Mouse (Mus musculus) T-cell, adult 2 months (primary cell): ENCODE data around the gene Uggt2.
A peak's percentile ranks its signal among the peaks of the same experiment; 100 is the strongest.
"Not testable (repeated sequence)": the region's sequence is repeated elsewhere in the genome, so short reads cannot be mapped to it uniquely, and the experiment has no call there.

Source experiments
- DNase-seq: peaks from one replicate; pipeline ENCODE4 v3.0.0; 2022; ENCODE audit warnings: low spot score

Gene Uggt2

GRCm38 (mm10) chr14:119027675-119028253, 71.5 kb downstream of the Uggt2 start:
- DNase-seq, result no peak

DNA sequence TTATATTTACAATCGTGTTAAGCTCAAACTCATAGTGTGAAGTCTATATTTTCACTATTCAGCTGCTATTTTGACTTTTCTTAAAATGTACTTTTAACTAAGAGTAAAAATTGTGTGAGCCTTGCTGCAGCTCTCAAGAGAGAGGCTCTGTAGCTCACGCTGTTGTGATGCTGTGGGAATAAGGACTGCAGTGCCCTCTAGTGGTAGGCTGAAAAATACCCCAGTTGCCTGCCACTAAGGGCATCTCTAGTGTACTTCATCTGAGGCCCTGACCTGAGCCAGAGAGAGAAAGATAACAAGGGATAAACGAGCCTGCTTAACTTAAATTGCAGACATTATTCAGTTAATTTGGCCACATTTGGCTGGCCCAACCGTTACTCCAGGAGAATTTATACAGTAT, 72.1 kb downstream of the Uggt2 start:
- peak; percentile 72 for DNase-seq

DNA sequence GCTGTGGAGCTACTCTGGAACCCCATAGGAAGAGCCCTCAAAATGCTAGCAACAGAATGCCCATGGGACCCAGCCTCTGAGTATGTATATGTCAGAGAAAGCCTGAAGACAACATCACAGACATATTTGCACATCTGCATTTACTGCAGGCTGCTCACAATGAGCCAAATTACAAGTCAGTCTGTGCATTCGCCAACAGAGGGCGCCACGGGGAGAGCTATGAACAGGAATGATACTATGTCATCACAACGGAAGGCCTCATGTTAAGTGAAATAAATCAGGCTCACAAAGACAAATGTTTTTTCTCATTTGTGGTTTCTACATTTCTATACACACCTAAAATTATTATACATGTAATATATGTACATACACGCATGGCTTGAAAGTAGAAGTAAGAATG, 73.3 kb downstream of the Uggt2 start:
- no peak for DNase-seq

GRCm38 (mm10) chr14:119013549-119013948, 85.7 kb downstream of the Uggt2 start:
- no peak for DNase-seq

DNA sequence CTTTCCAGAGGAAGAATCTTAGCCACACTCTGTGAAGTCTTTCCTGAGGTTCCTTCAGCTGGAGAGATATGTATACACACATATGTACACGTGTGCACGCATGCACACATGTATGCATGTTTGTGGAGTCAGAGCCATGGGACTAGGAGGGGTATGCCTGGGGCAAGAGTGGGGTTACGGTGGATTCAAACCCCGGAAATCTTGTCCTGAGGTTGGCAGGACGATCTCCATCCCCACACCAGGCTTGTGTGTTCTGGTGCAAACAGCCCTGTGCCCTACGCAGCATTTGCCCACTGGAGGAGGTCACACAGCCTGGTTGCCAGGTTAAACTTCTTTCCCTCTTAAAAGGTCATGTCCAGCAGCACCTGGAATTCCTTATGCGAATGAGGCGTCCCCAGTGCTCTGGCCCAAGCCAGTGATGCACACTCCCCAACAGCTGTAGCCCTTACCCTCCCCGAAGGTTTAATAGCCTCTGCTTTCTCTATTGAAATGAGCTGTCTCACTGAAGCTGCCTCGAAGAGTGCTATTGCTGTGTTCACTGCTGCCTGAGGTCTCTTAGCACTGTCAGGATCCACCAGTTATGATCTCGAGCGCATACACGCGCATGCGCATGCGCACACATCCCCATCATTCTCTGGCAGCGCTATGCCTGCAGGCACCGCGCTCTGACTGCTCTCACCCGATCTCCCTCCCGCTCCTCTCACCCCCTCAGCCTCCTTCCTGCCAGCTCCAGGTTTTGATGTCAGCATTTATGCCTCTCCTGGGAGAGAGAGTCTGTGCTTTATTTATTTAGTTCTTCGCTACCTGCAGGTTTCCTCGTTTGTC, 86.4 kb downstream of the Uggt2 start:
- peak; percentile 51 for DNase-seq

DNA sequence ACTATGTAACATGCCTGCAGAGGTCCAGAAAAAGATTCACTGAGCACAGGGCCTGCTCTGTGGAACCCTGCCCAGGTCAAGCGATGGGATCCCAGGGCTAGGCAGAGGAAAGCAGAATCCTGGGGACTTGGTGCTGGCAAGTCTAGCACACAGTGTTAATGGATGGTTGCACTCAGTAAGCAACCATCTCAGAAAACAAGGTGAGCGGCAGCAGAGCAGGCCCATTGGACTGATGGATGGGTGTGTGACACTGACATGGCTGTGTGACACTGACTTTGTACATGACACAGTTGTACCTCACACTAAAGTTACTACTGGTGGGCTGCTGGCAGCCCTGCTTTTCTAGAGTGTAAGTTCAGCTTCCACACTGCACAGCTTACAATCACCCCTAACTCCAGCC, 89.7 kb downstream of the Uggt2 start:
- DNase-seq, result no peak

- no peak for DNase-seq
Observed at GRCm38 (mm10) chr14:119008031-119008590, 91.1 kb downstream of the Uggt2 start.

- DNase-seq, result peak; percentile 98
Observed at GRCm38 (mm10) chr14:119007103-119007951, 91.9 kb downstream of the Uggt2 start.

DNA sequence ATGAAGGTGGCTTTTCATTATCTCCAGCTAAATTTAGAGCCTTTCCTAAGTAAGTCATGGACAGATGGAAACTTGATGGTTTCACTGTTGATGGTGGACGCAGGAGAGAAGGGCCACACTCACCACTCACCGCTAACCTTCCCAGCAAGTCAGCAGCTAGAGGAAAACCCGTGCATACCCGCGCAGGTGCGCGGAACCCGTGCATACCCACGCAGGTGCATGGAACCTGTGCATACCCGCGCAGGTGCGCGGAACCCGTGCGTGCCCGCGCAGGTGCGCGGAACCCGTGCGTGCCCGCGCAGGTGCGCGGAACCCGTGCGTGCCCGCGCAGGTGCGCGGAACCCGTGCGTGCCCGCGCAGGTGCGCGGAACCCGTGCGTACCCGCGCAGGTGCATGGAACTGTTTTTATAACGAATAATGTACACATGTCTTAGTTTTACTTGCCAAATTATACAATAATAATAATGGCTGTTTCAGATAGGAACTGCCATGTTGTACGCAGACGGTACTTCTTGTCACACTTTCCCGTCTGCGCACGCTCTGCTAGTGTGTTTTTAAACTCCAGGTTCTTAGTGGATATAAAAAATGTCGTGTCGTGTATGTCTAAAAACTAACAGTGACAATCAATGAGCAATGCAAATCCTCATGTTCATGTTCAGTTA, 92.7 kb downstream of the Uggt2 start:
- DNase-seq, result peak; percentile 33

GRCm38 (mm10) chr14:119005834-119006233, 93.4 kb downstream of the Uggt2 start:
- no peak for DNase-seq

- peak; percentile 47 for DNase-seq
Observed at GRCm38 (mm10) chr14:119003320-119003719, 95.9 kb downstream of the Uggt2 start.

DNA sequence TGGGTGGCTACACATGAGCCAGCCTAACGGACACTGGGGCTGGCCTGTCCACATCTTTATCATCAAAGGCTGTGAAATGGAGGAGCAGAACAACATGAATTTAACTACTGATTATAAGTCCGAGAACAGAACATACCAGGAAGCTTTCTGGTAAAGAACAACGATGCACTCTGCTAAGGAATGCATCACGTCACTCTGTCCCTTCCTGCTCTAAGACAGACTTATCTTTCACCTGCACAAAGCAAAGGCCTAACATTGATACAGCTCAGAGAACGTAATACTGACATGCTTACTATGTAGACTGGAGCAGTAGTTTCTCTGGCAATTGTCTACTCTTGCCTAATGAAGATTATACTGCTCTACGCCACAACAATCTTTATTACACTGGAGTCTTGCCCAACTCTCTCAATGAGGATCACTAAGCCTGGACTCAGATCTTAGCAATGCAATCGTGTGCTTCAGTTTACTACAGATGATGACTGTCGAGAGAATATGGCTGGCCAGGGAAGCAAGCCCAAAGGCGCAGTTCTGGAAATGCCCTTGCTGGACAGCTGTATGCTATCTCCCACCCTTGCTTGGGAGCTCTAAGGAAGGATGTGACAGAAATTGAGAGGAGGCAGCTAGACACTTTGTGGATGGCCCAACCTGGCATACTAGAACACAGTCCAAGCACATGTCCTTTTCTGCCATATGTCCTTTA, 103.9 kb downstream of the Uggt2 start:
- no peak for DNase-seq

DNA sequence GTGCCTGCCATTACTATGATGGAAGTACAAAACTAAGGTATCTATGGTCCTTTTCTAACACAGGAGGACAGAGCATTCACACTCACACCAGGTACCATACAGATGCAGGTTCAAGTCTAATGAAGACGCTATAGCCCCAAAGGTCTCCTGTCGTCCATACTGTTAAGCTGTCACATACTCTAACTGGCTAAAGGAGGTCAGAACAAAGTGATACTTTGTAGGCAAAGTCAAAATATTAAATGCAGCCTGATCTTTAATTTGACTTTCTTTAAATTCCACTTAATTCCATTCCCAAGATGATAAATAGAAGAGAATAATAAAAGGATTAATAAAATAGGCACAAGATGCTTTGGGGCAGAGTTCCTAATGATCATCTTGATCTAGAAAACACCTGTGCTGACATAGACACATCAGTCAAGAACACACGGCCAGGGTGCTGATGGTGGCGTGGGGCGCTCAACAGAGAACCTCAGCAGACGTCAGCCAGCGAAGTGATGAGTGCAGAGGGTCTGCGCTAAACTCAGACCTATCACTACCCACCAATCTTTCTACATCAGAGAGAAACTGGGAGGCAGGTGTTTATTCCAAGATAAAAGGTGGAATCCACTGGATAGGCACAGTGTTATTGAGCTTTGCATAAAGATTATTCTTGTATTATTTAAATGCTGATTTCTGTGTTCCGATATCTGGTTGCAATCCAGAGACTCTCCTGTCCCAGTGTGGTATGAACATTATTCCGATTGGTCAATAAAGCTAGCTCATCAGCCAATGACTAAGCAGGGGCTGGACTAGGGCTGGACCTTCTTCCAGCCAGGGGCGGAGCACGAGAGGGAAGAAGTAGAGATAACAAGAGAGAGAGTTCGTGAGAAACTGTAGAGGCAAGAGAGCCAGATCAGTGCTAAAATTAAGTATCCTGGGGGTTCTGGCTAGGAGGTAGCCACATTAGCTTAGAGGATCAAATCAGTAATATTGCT, 111.4 kb downstream of the Uggt2 start:
- no peak for DNase-seq

- peak; percentile 63 for DNase-seq
Observed at GRCm38 (mm10) chr14:118986653-118987522, 112.3 kb downstream of the Uggt2 start.

DNA sequence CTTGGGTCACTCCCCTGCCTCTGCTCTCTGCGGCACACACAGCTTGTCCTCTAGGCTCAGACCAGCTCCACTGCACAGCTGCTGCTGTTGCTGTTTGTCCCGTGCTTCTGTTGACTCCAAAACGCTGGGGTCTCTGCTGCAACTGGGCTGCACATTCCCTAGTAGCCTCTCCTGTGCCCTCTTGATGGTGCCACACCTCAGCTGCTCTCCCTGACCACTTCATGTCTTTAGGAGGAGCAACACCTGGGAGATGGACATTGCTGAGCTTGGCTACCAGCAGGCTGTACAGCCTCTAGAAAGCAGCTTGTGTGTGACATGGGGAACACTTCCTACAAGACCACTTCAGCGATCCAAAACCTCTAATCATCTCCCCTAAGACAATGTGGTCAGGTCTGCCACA, 115.1 kb downstream of the Uggt2 start:
- DNase-seq, result no peak

GRCm38 (mm10) chr14:118983396-118983795, 115.8 kb downstream of the Uggt2 start:
- no peak for DNase-seq

DNA sequence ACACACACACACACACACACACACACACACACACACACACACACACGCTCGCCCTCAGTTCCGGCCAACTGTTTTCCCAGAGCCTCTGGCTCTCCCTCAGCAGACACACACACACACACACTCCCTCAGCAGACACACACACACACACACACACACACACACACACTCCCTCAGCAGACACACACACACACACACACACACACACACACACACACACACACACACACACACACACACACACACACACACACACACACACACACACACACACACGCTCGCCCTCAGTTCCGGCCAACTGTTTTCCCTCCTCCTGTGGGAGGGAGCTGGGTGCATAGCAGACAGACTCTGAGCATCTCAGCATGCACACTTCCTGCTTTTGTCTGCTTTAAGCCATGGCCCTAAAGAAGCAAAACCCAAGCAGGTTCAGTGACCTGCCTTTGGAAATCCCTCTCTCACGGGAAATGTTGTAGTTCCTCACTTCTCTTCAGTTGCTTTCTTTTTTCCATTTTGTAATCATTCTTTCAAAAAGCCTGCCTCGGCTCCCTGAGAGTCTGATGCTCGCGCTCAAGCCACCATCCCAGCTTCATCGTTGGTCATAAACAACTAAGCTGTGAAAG, 116.7 kb downstream of the Uggt2 start:
- DNase-seq, result peak; percentile 63

- DNase-seq, result not testable (repeated sequence)
Observed at GRCm38 (mm10) chr14:118981711-118982428, 117.4 kb downstream of the Uggt2 start.
